Mouse (Mus musculus) WW6 (cell line): ENCODE measurements around the gene Nbr1.

Experiments used
- DNase-seq: peaks from one replicate; pipeline ENCODE4 v3.0.0-alpha.2; 2013; ENCODE audit warnings: low read depth, low spot score

Nbr1 gene

DNA sequence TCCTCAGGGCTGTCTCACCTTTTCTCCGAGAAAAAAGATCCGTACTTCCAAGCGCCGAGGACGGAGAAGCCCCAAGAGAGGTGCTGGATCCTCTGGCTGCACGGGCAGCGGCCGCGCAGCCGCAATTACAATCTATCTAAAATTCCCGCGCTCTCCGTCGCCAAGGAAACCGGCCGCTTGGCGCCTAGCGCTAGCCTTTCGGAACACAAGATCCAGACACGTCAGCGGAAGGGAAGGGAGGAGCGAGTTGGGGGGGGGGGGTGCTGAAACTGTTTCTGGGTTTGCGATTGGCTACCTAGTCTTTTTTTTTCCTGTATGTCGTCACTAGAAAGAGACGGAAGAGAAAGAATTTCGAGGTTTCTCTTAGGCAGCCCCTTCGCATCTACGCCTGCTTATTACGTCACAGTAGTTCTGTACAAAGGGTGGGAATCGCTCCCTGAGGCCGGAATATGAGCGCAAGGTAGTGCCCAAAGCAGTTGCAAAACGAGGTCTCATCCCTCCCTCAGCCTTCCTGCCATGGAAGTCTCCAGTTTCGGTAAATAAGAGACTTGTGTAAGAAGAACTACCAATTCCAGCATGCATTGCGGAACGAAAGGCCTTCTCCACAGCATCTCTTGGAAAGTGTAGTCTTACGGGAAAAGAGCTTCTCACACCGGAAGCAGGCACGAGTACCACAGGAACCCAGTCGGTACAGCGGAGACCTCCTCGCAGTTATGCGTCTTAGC, at the start of gene Nbr1, which contains the start of gene Brca1:
TSS of gene Nbr1 (plus strand) at position 399 of the 725 bp plus-strand sequence.
TSS of gene Brca1 (minus strand) at position 205 of the 725 bp plus-strand sequence.
- peak; percentile 99 for DNase-seq

- no peak for DNase-seq
Measured at GRCm38 (mm10) chr11:101506269-101506780, 45.6 kb upstream of the Nbr1 start.

- DNase-seq, result no peak
Measured at GRCm38 (mm10) chr11:101507090-101507489, 44.9 kb upstream of the Nbr1 start.

GRCm38 (mm10) chr11:101518937-101519336, 33.0 kb upstream of the Nbr1 start:
- DNase-seq, result no peak

- DNase-seq, result no peak
Measured at GRCm38 (mm10) chr11:101519364-101519763, 32.6 kb upstream of the Nbr1 start.

- DNase-seq, result no peak
Measured at GRCm38 (mm10) chr11:101524446-101524845, 27.5 kb upstream of the Nbr1 start.

GRCm38 (mm10) chr11:101525056-101525455, 26.9 kb upstream of the Nbr1 start:
- DNase-seq, result no peak

GRCm38 (mm10) chr11:101525936-101526595, 25.9 kb upstream of the Nbr1 start:
- no peak for DNase-seq

GRCm38 (mm10) chr11:101526686-101527085, 25.3 kb upstream of the Nbr1 start:
- no peak for DNase-seq

DNA sequence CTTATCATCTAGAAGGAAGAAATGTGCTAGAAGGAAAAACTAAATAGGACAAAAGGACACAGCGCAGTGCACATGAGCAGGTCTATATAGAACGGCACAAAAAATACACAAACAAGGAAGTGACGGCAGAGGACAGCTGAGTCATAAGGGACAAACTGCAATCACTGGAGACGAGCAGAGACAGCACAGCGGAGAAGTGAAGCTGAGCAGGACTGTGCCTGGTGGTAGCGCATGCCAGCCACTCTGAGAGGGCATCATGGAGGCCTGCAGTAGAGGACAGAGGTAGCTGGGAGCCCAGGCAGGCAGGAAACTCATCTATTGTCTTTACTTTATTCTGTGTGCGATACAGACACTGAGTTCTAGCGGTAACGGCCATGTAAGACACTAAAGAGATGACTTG, 8.4 kb upstream of the Nbr1 start:
- DNase-seq, result no peak

DNA sequence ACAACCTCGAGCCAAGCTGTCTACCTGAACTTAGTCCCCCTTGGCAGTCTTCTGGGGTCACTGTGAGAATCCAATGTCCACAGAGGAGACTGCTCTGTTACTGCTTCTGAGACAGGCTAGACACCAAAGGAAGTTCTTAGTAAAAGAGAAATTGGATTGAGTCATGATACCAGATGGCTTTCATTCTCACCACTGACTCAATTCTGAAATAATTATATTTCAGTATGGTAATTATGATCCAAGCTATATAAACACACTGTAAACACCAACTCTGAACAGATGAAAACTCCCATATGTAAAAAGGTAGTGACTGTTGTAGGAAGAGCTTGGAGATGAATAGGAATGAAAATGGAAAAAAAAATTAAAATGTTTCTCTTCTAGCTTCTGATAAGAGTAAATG, 7.8 kb upstream of the Nbr1 start:
- no peak for DNase-seq

- peak; percentile 22 for DNase-seq
Measured at GRCm38 (mm10) chr11:101548526-101548925, 3.4 kb upstream of the Nbr1 start.

- peak; percentile 99 for DNase-seq
Measured at GRCm38 (mm10) chr11:101552476-101553300, 739 bp downstream of the Nbr1 start.

GRCm38 (mm10) chr11:101553354-101553930, 1.5 kb downstream of the Nbr1 start:
- no peak for DNase-seq

- no peak for DNase-seq
Measured at GRCm38 (mm10) chr11:101556541-101556940, 4.6 kb downstream of the Nbr1 start.

- no peak for DNase-seq
Measured at GRCm38 (mm10) chr11:101556954-101557353, 5.0 kb downstream of the Nbr1 start.

DNA sequence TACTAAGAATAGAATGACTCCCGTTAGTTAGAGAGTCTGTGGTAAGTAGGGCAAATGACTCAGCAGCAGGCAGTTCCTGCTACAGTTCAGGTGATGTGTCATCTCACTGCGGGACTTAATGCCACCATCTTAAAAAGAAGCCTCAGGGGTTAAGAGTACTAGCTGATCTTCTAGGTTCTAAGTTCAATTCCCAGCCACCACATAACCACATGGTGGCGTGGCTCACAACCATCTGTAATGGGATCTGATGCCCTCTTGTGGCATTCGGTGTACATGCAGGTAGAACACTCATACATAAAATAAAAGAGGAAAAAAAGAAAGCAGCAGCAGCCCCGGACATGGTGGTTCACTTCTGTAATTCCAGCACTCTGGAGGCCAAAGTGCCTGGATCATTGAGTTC, 10.4 kb downstream of the Nbr1 start:
- DNase-seq, result peak; percentile 76

DNA sequence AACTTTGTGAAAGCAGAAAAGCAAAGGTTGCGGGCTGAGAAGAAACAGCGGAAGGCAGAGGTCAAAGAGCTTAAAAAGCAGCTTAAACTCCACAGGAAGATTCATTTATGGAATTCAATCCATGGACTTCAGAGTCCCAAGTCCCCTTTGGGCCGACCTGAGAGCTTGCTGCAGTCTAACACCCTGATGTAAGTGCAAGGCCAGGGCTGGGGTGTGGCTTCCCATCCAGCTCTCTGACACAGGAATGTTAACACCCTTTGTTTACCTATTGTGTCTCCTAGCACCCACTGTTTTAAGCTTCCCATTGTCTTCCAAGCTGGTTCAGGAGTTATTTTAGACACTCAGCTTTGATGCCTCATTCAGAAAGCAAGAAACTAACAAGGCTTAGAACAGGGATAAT, 16.5 kb downstream of the Nbr1 start:
- DNase-seq, result peak; percentile 59

DNA sequence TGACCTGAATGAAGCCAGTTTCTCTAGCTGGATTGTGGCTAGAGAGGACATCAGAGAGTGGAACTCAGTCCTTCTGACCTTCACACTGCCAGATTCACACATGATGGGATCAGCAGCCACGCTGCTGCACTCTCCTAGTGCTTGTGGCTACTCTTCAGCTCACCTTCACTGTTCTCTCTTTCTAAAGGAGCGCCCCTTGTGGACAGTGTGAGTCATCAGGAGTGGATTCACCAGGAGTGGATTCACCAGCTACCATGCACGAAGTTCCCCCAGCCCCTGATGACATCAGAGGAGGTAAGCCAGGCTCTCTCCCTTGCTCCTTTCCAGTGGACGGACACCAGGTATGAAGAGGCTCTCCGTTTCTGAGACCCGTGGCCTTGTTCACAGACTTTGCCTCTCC, 24.2 kb downstream of the Nbr1 start:
- DNase-seq, result no peak

DNA sequence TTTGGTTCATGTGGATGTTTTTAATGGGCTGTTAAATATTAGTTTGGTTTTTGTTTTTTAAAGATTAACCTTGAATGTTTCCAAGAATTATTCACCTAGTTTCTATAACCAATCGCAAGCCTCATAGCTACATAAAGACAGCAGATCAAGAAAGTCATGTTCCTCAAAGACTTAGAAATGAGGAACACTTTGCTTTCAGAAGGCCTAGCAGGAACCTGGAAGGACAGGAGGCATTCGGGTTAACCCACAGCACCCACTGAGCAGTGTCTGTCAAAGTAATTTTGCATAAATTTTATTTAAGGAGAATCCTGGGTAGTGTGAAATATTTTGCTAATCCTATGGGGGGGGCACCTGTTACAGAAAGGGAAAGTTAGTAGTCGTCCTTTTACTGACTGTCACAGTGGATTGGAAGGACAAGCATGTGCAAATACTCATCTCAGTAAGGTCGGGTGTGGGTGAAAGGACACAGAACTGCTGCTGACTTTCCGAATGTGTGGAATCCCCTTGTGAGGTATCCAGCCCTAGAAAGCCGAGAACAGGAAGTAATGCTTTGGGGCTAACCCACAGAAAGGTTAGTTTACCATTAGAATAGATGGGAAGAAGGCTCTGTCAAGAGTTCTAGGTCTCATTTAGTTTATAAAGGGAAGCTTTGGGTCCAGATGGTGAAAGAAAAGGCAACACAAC, 29.3 kb downstream of the Nbr1 start:
- DNase-seq, result no peak
